Mouse (Mus musculus) urinary bladder, adult 18-20 months (tissue): ENCODE data around the gene Olfr788.

ENCODE experiments used
- DNase-seq, 2 experiments: peaks; one replicate each; pipeline ENCODE4 v3.0.0; 2022; ENCODE audit warnings: low spot score in 2 of 2, mixed read lengths in 2 of 2

The Olfr788 gene

DNA sequence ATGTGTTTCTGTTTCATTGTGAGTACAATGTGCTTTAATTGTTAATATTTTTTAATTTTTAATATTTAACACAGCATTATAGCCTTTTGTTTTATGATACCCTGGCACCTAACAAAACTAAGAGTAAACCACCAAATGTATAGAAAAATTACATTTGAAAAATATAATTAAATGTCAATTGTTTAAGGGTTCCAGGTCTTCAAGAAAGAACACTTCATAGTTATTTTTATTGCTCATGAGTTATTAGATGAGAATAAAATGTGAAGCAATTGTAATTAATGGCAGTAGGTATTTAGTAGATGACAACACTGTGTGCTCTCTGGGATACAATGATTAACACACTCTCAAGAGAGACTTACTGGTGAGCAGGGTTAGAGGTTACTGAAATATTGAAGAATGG is at the start of gene Olfr788:
Gene Olfr788, plus strand, starts transcription at position 301 of the 400 bp plus-strand sequence.
- no peak for DNase-seq

DNA sequence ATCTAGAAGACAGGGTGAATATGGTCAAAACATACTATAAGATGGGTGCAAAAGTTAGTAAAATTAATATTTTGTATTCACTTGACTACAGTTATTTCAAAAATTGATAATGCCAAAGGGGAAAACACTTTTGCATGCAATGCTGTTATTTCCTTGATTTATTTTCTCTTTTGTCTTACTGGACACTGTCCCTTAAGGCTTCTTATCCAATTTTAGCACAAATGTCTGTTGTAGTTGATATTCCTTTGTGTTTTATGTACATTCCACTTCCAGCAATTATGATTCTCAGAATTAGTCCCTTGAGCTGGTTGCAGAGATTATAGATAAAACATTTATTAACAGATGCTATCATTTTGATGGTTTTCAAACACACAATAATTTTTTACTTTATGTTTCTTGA is 43.8 kb upstream of the Olfr788 start, which contains the start of gene Olfr786:
Gene Olfr786, plus strand, starts transcription at position 301 of the 400 bp plus-strand sequence.
- DNase-seq, result no peak

DNA sequence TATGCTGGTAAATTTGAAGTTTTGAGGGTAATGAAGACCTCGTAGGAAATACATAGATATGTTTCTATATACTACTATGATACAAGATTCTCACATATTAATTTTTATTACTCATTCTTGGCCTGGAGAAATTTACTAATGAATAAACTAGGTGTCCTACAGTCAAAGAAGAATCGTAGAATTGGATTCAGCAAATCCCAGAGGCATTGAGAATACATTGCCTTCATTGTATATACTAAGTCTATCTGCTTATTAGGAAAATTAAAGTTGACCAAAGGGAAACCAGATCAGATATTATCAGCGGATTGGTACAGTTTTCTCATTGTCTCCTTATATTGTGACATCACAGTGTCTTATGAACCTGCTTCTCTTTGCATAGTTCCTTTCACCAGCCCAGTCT is 9.2 kb upstream of the Olfr788 start, which contains the start of gene Olfr787:
Gene Olfr787, plus strand, starts transcription at position 301 of the 400 bp plus-strand sequence.
- no peak for DNase-seq

DNA sequence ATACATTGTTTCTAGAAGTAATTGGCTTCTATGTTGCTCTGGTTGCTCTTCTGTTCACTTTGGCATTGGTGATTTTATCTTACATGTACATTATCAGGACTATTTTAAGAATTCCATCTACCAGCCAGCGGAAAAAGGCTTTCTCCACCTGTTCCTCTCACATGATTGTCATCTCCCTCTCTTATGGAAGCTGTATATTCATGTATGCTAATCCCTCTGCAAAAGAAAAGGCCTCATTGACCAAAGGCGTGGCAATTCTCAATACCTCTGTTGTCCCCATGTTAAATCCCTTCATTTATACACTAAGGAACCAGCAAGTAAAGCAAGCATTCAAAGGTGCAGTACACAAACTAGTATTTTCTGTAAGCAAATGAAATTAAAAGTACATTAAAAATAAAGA is 2.5 kb downstream of the Olfr788 start:
- no peak for DNase-seq

DNA sequence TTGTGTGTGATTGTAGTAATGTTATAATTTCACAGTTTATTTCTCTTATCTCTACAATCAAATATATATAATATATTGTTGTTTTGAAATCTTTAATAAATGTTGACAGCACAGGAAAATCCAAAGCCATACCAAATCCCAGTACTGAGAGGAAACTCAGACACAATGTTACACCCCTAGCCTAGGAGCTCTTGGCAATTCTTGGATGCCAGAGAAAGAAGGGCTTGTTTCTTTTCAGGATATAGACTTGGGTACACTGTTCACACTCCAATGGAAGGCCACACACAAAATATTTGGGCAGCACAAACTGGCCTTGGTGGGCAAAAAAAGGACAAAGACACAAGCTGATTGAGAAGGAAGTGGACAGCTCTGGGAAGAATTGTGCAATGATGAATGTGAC is 2.9 kb downstream of the Olfr788 start:
- DNase-seq, result no peak

DNA sequence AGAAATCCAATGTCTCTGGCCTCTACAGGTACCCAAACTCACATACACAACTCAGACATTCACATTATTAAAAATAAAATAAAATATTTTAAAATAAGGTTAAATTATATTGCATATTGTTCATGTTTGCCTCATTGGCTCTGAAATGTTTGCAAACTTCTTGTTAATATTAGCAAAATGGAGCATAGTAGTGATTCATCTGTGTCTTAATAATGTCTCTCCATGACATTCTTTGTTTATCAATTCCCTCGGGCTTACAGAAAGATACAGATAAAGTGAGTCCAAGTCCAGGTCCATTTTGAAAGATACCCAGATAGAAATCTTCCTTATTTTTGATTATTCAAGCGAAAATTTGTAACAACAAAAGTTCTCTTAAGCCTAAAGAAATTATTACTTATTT is 13.7 kb downstream of the Olfr788 start, which contains the start of gene Olfr789:
Gene Olfr789, plus strand, starts transcription at position 301 of the 400 bp plus-strand sequence.
- DNase-seq, result no peak

DNA sequence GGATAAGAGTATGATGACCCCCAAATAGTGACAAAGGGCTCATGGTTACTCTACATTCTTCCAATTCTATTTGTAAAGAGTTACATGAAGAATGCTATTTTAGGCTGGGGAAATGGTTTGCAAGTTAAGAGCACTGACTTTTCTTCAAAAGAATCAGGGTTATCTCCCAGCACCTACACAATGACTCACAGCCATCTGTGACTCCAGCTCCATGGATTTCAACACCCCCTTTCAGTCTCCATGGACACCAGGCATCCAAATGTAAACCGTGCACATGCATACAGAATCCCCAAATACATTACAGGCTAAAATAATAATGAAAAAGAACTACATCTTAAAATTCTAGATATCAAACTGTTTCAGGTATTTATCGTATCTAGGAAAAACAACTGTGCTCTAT is 19.3 kb downstream of the Olfr788 start:
- DNase-seq, result no peak

DNA sequence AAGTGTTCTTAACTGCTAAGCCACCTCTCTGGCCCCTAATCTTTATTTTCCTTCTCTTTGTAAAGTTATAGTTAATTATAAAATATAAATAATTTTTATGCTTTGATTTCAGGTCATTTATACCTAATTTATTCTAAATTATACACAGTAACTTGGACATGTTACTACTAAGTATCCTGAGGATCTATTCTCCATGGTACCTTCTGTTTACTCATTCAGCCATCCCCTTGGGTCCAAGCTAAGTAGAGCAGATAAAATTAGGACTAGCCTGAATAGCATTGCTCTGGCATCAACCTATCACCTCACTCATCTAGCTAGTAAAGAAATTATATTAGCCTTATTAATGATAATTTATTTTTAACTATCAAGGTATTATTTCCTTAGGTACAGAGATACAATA is 27.4 kb downstream of the Olfr788 start, which contains the start of gene Olfr790:
Gene Olfr790, plus strand, starts transcription at position 301 of the 400 bp plus-strand sequence.
- no peak for DNase-seq

DNA sequence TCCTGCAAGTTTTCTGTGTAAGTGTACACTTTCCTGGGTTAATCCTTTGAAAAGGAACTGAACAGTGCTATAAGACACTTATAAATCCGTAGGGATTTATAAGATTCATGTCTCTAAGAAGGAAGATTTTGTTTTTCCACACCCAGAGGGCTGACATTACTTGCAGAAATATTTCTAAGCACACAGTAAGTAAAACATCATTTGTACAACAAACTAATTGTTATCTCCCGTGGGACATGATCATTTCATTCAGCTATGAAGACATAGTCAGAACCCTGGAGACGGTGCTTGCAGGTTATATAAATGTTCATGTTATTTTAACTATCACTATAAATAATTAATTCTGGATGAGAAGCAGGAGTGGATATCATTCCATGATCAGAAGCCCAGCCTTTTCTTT is 50.7 kb downstream of the Olfr788 start, which contains the start of gene Olfr791:
Gene Olfr791, plus strand, starts transcription at position 301 of the 400 bp plus-strand sequence.
- DNase-seq, result no peak
